Mouse (Mus musculus) ES-E14 (cell line): ENCODE results near the gene Ankib1. TPM values are rescaled to one million over a fixed set of nuclear protein-coding genes. Genes with fewer than 3 reads are reported as not detected.
A peak's percentile ranks its signal among the peaks of the same experiment; 100 is the strongest.
"Not testable (repeated sequence)": the region's sequence is repeated elsewhere in the genome, so short reads cannot be mapped to it uniquely, and the experiment has no call there.

ENCODE experiments used
- DNase-seq: peaks from one replicate; pipeline ENCODE4 v3.0.0-alpha.2; 2013; ENCODE audit warnings: low read depth, low spot score
- H3K27ac ChIP-seq: 2 replicates; pipeline ENCODE4 v1.5.1; 2012; ENCODE audit warnings: low read depth, mild to moderate bottlenecking, low read length, moderate library complexity, mixed read lengths; ENCODE audit not compliant: poor library complexity, insufficient read depth, severe bottlenecking
- H3K36me3 ChIP-seq: 2 replicates; pipeline ENCODE4 v1.6.1; 2012; ENCODE audit warnings: mild to moderate bottlenecking, low read length, moderate library complexity, mixed read lengths; ENCODE audit not compliant: control insufficient read depth, poor library complexity, insufficient read depth, severe bottlenecking
- H3K4me1 ChIP-seq, 2 experiments: fragments of 150-350 bp in 1 of 2; sonication (generic) in 1 of 2; 2 replicates each; pipeline ENCODE4 v1.6.1; 2012; ENCODE audit warnings: low read length in 2 of 2, mild to moderate bottlenecking in 1 of 2, mixed read lengths in 1 of 2; ENCODE audit not compliant: control insufficient read depth in 2 of 2, insufficient read depth in 2 of 2, poor library complexity in 1 of 2
- H3K4me3 ChIP-seq, 2 experiments: fragments of 150-350 bp in 1 of 2; sonication (generic) in 1 of 2; 2 replicates each; pipeline ENCODE4 v1.5.1; 2012; ENCODE audit warnings: low read length in 2 of 2, low read depth in 1 of 2, mild to moderate bottlenecking in 1 of 2, mixed read lengths in 1 of 2; ENCODE audit not compliant: insufficient read depth in 1 of 2, poor library complexity in 1 of 2, severe bottlenecking in 1 of 2
- H3K9ac ChIP-seq: 2 replicates; pipeline ENCODE4 v1.6.1; 2012; ENCODE audit warnings: low read depth, mild to moderate bottlenecking, low read length, mixed read lengths; ENCODE audit not compliant: poor library complexity, insufficient read depth, severe bottlenecking
- H3K9me3 ChIP-seq: fragments of 150-350 bp; sonication (generic); 2 replicates; pipeline ENCODE4 v1.6.1; 2012; ENCODE audit warnings: low read depth, mild to moderate bottlenecking, low read length; ENCODE audit not compliant: control insufficient read depth, insufficient read depth
- CHD2 ChIP-seq: IDR thresholded peaks from 2 replicates; pipeline ENCODE4 v1.6.1; 2014; ENCODE audit warnings: mild to moderate bottlenecking, low read depth, low read length, inconsistent platforms
- HCFC1 ChIP-seq: IDR thresholded peaks from 2 replicates; pipeline ENCODE4 v1.6.1; 2012; ENCODE audit warnings: low read length, inconsistent platforms, borderline replicate concordance; ENCODE audit not compliant: insufficient read depth
- MAFK ChIP-seq: IDR thresholded peaks from 2 replicates; pipeline ENCODE4 v1.6.1; 2014; ENCODE audit warnings: mild to moderate bottlenecking, low read depth, low read length, inconsistent platforms; ENCODE audit not compliant: insufficient read depth
- ZC3H11A ChIP-seq: IDR thresholded peaks from 2 replicates; pipeline ENCODE4 v1.6.1; 2012; ENCODE audit warnings: low read depth, mild to moderate bottlenecking, inconsistent platforms, low read length, borderline replicate concordance
- ZNF384 ChIP-seq: IDR thresholded peaks from 2 replicates; pipeline ENCODE4 v1.6.1; 2012; ENCODE audit warnings: low read depth, low read length, inconsistent platforms
- in situ Hi-C, 2 experiments: fragments of 600-800 bp; cut with MboI; formaldehyde crosslinking; loops; one replicate each; pipeline ENCODE4 v1.15.1; 2025; ENCODE audit warnings: low sequenced_read_pairs in 2 of 2, inconsistent platforms in 1 of 2; ENCODE audit not compliant: unreplicated experiment in 2 of 2
- total RNA-seq: library from RNA; depleted of rRNA; stranded (reverse); fragments of 300-350 nt; gene quantifications from 2 replicates; pipeline ENCODE4 v1.2.3, GENCODE M21; 2012

Ankib1 gene
- total RNA-seq, 1 experiment, result 17.6 TPM

- in situ Hi-C loops, result no loop called here
- Histone ChIP-seq H3K27ac (no peak overlapping the region), H3K4me1 (no peaks in the 10 kb centered on the region), H3K4me3 (no peak overlapping the region), H3K9ac (no peak overlapping the region), H3K9me3 (no peaks in the 10 kb centered on the region), H3K36me3 (peaks cover 3% of the 10 kb centered on the region; the same call in 1 of the 2 replicates)
- DNase-seq, result no peak
- TF ChIP-seq CHD2 (no peak), ZNF384 (no peak), MAFK (no peak), HCFC1 (no peak), ZC3H11A (no peak)
Observed at GRCm38 (mm10) chr5:3772017-3772416, 30.7 kb downstream of the Ankib1 start.

- no peak for TF ChIP-seq HCFC1
- no peak for TF ChIP-seq MAFK
- TF ChIP-seq CHD2, result no peak
- Histone ChIP-seq H3K9me3 (no peaks in the 10 kb centered on the region), H3K9ac (no peak overlapping the region), H3K4me3 (no peak overlapping the region), H3K4me1 (no peaks in the 10 kb centered on the region), H3K36me3 (peaks cover 3% of the 10 kb centered on the region; the same call in 1 of the 2 replicates), H3K27ac (no peak overlapping the region)
- no peak for DNase-seq
- in situ Hi-C loops, result no loop called here
Observed at GRCm38 (mm10) chr5:3771512-3771911, 31.2 kb downstream of the Ankib1 start.

GRCm38 (mm10) chr5:3750536-3750935 lies 52.2 kb downstream of the Ankib1 start:
- in situ Hi-C loops, H3K9ac ChIP-seq, H3K9me3 ChIP-seq, H3K27ac ChIP-seq, H3K4me1 ChIP-seq, H3K36me3 ChIP-seq, DNase-seq, H3K4me3 ChIP-seq: not testable (repeated sequence)

- H3K9ac ChIP-seq, in situ Hi-C loops: not testable (repeated sequence)
Observed at GRCm38 (mm10) chr5:3732846-3733245, 69.9 kb downstream of the Ankib1 start.

GRCm38 (mm10) chr5:3728820-3729219 lies 73.9 kb downstream of the Ankib1 start:
- in situ Hi-C loops, result no loop called here
- Histone ChIP-seq H3K4me1 (no peaks in the 10 kb centered on the region), H3K36me3 (peaks cover 2% of the 10 kb centered on the region; the same call in 1 of the 2 replicates), H3K9me3 (no peaks in the 10 kb centered on the region), H3K4me3 (no peak overlapping the region), H3K9ac (no peak overlapping the region), H3K27ac (no peak overlapping the region)
- no peak for TF ChIP-seq ZC3H11A
- TF ChIP-seq ZNF384, result no peak
- no peak for TF ChIP-seq CHD2
- TF ChIP-seq MAFK, result no peak
- TF ChIP-seq HCFC1, result no peak
- DNase-seq, result no peak

More at GRCm38 (mm10) chr5:3732846-3733245, 69.9 kb downstream of the Ankib1 start:
- H3K27ac ChIP-seq, H3K9me3 ChIP-seq, DNase-seq, H3K36me3 ChIP-seq, H3K4me1 ChIP-seq: not testable (repeated sequence)
- H3K4me3 ChIP-seq, result 0 out of 4 replicates have a peak overlapping the region, but pooled peaks of 1 of the 2 experiments have one; percentile 18
